Mouse (Mus musculus): ENCODE measurements around the gene Gm20388. TPM values are rescaled to one million over a fixed set of nuclear protein-coding genes. Genes with fewer than 3 reads are reported as not detected.

The Gm20388 gene
- total and polyA plus RNA-seq, 2 experiments from 2014 or later: 17.3 TPM; not detected in 1

DNA sequence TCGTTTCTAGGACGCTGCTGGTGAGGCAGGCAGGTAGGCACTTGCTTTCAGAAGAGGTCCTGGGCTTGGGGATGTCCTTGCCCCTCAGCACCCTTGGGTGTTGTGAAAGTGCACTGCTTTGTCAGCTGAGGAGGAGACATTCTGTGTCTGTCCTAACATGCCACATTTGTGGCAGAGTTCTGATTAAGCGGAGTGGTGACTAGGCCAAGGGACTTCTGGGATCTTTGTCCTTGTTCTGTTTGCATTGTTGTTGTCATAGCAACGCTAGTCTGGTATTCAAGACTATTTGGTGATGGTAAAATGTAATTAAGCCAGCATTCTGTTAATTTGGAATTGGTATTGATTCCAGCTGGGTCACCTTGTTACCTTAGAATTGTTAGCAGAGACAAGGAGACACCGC, 2093.5 kb downstream of the Gm20388 start:
- TF ChIP-seq EP300 (IDR thresholded peaks at IDR 0.05; ENCODE audit: low read depth) (no peak), CTCF (IDR thresholded peaks at IDR 0.05; ENCODE audit: low read depth) (no peak)
- Histone ChIP-seq H3K27me3 (ENCODE audit: control insufficient read depth, insufficient read depth, low read length) (no peaks in the 10 kb centered on the region), H3K4me3 (ENCODE audit: low read depth, low read length) (no peak overlapping the region), H3K4me2 (ENCODE audit: low read depth, low read length) (no peak overlapping the region), H3K9me3 (replicated peaks; ENCODE audit: control insufficient read depth, low read length) (no peaks in the 10 kb centered on the region), H3K9ac (replicated peaks; ENCODE audit: low read depth, low read length) (no peak overlapping the region), H3K4me1 (ENCODE audit: control insufficient read depth, insufficient read depth) (no peaks in the 10 kb centered on the region), H3K27ac (ENCODE audit: low read depth) (no peak overlapping the region), H3K36me3 (replicated peaks; ENCODE audit: control insufficient read depth, insufficient read depth, low read length) (peaks cover 74% of the 10 kb centered on the region)
- 81% methylated on average over 5 of the region's 5 CpGs for WGBS
- ATAC-seq (ENCODE audit: insufficient read depth, low read depth) (no peak), DNase-seq (ENCODE audit: low spot score) (no peak)

GRCm38 (mm10) chr8:122005422-122006204, 2095.0 kb downstream of the Gm20388 start:
- H3K4me1 ChIP-seq (ENCODE audit: control insufficient read depth, insufficient read depth): no peaks in the 10 kb centered on the region
- H3K9me3 ChIP-seq (replicated peaks; ENCODE audit: control insufficient read depth, low read length): no peaks in the 10 kb centered on the region
- H3K27me3 ChIP-seq (ENCODE audit: control insufficient read depth, insufficient read depth, low read length): no peaks in the 10 kb centered on the region
- no peak overlapping the region for H3K4me3 ChIP-seq (ENCODE audit: low read depth, low read length)
- WGBS: 91% methylated on average over 25 of the region's 25 CpGs
- no peak overlapping the region for H3K9ac ChIP-seq (replicated peaks; ENCODE audit: low read depth, low read length)
- H3K27ac ChIP-seq (ENCODE audit: low read depth): no peak overlapping the region
- no peak for TF ChIP-seq EP300 (IDR thresholded peaks at IDR 0.05; ENCODE audit: low read depth)
- no peak for TF ChIP-seq CTCF (IDR thresholded peaks at IDR 0.05; ENCODE audit: low read depth)
- H3K36me3 ChIP-seq (replicated peaks; ENCODE audit: control insufficient read depth, insufficient read depth, low read length): peaks cover 69% of the 10 kb centered on the region
- DNase-seq (ENCODE audit: low spot score) (no peak), ATAC-seq (ENCODE audit: insufficient read depth, low read depth) (no peak)
- no peak overlapping the region for H3K4me2 ChIP-seq (ENCODE audit: low read depth, low read length)

DNA sequence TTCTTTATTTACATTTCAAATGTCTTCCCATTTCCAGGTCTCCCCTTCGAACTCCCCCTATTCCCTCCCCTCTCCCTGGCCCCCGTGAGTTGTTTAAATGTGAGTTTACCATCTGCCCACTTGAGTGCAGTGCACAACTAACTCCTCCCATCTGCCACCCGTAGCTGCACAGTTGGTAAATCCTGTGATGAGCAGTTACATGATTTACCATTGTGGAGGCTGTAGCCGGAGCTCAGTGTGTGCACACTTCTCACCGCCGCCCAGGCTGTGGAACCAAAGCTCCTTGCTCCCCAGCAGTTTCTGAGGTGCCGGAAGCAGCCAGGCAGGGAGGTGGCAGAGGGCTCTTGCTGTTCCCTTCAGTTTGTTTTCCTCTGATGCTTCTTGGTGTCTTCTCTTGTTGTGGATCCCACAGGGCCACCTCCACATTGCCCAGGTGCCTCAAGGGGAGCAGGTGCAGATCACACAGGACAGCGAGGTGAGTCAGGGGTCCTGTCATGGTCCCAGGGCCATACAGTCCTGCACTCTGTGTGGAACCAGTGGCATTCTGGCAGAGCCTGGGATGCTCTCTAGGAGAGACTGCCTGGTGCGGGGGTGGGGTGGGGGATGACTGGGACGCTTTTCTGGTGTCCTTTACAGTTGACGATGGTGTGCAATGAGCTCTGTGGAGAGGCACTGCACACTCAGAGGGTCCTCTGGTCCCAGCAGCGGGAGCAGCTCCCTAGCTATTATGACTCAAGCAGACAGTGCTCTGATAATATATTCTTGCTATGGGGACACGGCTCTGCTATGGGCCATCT, 2096.2 kb downstream of the Gm20388 start:
- Histone ChIP-seq H3K4me1 (ENCODE audit: control insufficient read depth, insufficient read depth) (no peaks in the 10 kb centered on the region), H3K27ac (ENCODE audit: low read depth) (no peak overlapping the region), H3K4me2 (ENCODE audit: low read depth, low read length) (no peak overlapping the region), H3K27me3 (ENCODE audit: control insufficient read depth, insufficient read depth, low read length) (no peaks in the 10 kb centered on the region), H3K36me3 (replicated peaks; ENCODE audit: control insufficient read depth, insufficient read depth, low read length) (peaks cover 62% of the 10 kb centered on the region), H3K9me3 (replicated peaks; ENCODE audit: control insufficient read depth, low read length) (no peaks in the 10 kb centered on the region), H3K4me3 (ENCODE audit: low read depth, low read length) (no peak overlapping the region), H3K9ac (replicated peaks; ENCODE audit: low read depth, low read length) (no peak overlapping the region)
- 85% methylated on average over 13 of the region's 13 CpGs for WGBS
- TF ChIP-seq CTCF (IDR thresholded peaks at IDR 0.05; ENCODE audit: low read depth) (no peak), EP300 (IDR thresholded peaks at IDR 0.05; ENCODE audit: low read depth) (no peak)
- DNase-seq (ENCODE audit: low spot score): no peak
- no peak for ATAC-seq (ENCODE audit: insufficient read depth, low read depth)

GRCm38 (mm10) chr8:122008395-122008794, 2097.8 kb downstream of the Gm20388 start:
- Histone ChIP-seq H3K4me2 (ENCODE audit: low read depth, low read length) (no peak overlapping the region), H3K4me3 (ENCODE audit: low read depth, low read length) (no peak overlapping the region), H3K27ac (ENCODE audit: low read depth) (no peak overlapping the region), H3K4me1 (ENCODE audit: control insufficient read depth, insufficient read depth) (no peaks in the 10 kb centered on the region), H3K36me3 (replicated peaks; ENCODE audit: control insufficient read depth, insufficient read depth, low read length) (peaks cover 61% of the 10 kb centered on the region), H3K9me3 (replicated peaks; ENCODE audit: control insufficient read depth, low read length) (no peaks in the 10 kb centered on the region), H3K9ac (replicated peaks; ENCODE audit: low read depth, low read length) (no peak overlapping the region), H3K27me3 (ENCODE audit: control insufficient read depth, insufficient read depth, low read length) (no peaks in the 10 kb centered on the region)
- ATAC-seq (ENCODE audit: insufficient read depth, low read depth) (no peak), DNase-seq (ENCODE audit: low spot score) (no peak)
- TF ChIP-seq CTCF (IDR thresholded peaks at IDR 0.05; ENCODE audit: low read depth): no peak
- TF ChIP-seq EP300 (IDR thresholded peaks at IDR 0.05; ENCODE audit: low read depth): no peak
- WGBS: 82% methylated on average over 5 of the region's 5 CpGs

- H3K36me3 ChIP-seq (replicated peaks; ENCODE audit: control insufficient read depth, insufficient read depth, low read length): peaks cover 49% of the 10 kb centered on the region
- DNase-seq (ENCODE audit: low spot score) (no peak), ATAC-seq (ENCODE audit: insufficient read depth, low read depth) (no peak)
- H3K4me3 ChIP-seq (ENCODE audit: low read depth, low read length): no peak overlapping the region
- H3K27me3 ChIP-seq (ENCODE audit: control insufficient read depth, insufficient read depth, low read length): no peaks in the 10 kb centered on the region
- H3K9ac ChIP-seq (replicated peaks; ENCODE audit: low read depth, low read length): no peak overlapping the region
- H3K9me3 ChIP-seq (replicated peaks; ENCODE audit: control insufficient read depth, low read length): no peaks in the 10 kb centered on the region
- H3K4me2 ChIP-seq (ENCODE audit: low read depth, low read length): no peak overlapping the region
- peaks cover 3% of the 10 kb centered on the region; the same call in 1 of the 2 replicates for H3K4me1 ChIP-seq (ENCODE audit: control insufficient read depth, insufficient read depth)
- 48% methylated on average over 5 of the region's 5 CpGs for WGBS
- TF ChIP-seq CTCF (IDR thresholded peaks at IDR 0.05; ENCODE audit: low read depth) (no peak), EP300 (IDR thresholded peaks at IDR 0.05; ENCODE audit: low read depth) (no peak)
- no peak overlapping the region for H3K27ac ChIP-seq (ENCODE audit: low read depth)
Observed at GRCm38 (mm10) chr8:122010638-122011037, 2100.0 kb downstream of the Gm20388 start.
